Mouse (Mus musculus): Measurements from ENCODE around the gene Elane. TPM values are rescaled to one million over a fixed set of nuclear protein-coding genes. Genes with fewer than 3 reads are reported as not detected.
A peak's percentile ranks its signal among the peaks of the same experiment; 100 is the strongest.

The Elane gene
- polyA plus RNA-seq, 1 experiment from 2014 or later: not detected

DNA sequence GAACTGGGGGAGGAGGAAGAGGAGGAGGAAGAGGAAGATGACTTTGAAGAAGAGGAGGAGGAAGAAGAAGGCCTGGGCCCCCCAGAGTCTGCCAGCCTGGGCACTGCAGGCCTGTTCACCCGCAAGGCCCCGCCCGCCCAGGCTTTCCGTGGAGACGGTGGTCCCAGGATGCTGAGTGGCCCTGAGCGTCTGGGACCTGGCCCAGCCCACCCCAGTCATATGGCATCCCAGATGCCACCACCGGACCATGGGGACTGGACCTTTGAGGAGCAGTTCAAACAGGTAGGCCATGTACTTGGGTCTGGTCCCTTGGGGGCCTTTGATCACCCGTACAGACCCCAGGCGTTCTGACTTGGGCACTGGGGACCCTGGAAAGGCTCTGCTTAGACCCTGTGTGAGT is 45.8 kb downstream of the Elane start:
- ATAC-seq (replicated peaks; ENCODE audit: low FRiP score): no peak
- no peaks in the 10 kb centered on the region for H3K9me3 ChIP-seq (ENCODE audit: control insufficient read depth, low read length)
- WGBS: 84% methylated on average over 9 of the region's 9 CpGs
- H3K27me3 ChIP-seq (ENCODE audit: control insufficient read depth, insufficient read depth, low read length): no peaks in the 10 kb centered on the region
- no peak for DNase-seq (ENCODE audit: low spot score)
- no peaks in the 10 kb centered on the region for H3K36me3 ChIP-seq (ENCODE audit: control insufficient read depth, insufficient read depth, low read length)
- no peak overlapping the region for H3K27ac ChIP-seq (ENCODE audit: low read depth, low read length)
- H3K4me2 ChIP-seq (ENCODE audit: low read depth, low read length, severe bottlenecking): no peak overlapping the region
- no peak overlapping the region for H3K9ac ChIP-seq (ENCODE audit: low read length)
- no peak overlapping the region for H3K4me3 ChIP-seq (ENCODE audit: low read depth, low read length)
- peaks cover 9% of the 10 kb centered on the region for H3K4me1 ChIP-seq (replicated peaks; ENCODE audit: control insufficient read depth, insufficient read depth, low read length)

DNA sequence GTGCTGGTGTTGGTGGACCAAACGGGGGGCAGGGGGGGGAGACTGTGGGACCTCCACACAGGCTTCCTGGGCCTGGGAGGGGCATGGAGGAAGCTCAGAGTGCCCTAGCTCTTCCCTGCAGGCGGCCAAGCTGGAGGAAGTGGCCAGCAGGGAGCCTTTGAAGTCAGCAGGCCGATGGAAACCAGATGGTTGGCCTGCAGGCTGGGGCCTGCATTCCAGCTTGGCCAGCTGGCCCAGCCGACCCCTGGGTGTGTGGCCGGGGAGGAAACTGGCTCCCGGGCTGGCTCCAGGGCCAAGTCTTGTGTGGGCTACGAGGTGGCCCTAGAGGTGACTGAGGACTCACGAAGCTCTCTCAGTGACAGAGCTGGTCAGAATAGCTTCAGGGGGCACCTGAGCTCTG is 46.7 kb downstream of the Elane start:
- 32% methylated on average over 8 of the region's 8 CpGs for WGBS
- no peak for DNase-seq (ENCODE audit: low spot score)
- Histone ChIP-seq H3K27me3 (ENCODE audit: control insufficient read depth, insufficient read depth, low read length) (no peaks in the 10 kb centered on the region), H3K27ac (ENCODE audit: low read depth, low read length) (no peak overlapping the region), H3K9me3 (ENCODE audit: control insufficient read depth, low read length) (no peaks in the 10 kb centered on the region), H3K4me3 (ENCODE audit: low read depth, low read length) (no peak overlapping the region), H3K9ac (ENCODE audit: low read length) (no peak overlapping the region), H3K36me3 (ENCODE audit: control insufficient read depth, insufficient read depth, low read length) (no peaks in the 10 kb centered on the region), H3K4me1 (replicated peaks; ENCODE audit: control insufficient read depth, insufficient read depth, low read length) (peaks cover 9% of the 10 kb centered on the region), H3K4me2 (ENCODE audit: low read depth, low read length, severe bottlenecking) (no peak overlapping the region)
- no peak for ATAC-seq (replicated peaks; ENCODE audit: low FRiP score)

DNA sequence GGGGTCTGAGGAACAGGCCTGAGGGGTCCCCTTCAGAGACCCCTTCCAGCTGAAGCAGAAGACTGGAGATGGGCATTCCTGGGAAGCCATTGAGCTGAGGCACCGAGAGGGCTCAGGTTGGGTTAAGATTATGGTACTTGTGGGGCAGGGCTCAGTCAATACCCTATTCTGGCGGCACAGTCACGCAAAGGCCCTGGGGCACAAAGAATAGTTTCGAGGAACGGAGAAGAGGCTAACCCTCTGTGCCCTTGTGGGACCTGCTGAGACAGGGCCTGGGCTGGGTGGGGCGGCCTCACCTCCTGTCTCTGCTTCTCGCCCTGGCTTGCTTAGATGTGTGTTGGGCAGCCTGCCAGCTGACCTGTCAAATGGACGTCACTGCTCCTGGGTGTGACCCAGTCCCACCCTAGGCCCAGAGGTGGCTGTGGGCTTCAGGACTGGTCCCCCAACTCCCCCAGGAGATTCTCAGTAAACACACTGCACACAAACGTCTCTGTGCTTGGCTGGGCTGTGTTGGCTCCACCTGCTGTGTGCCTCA is 47.2 kb downstream of the Elane start:
- peaks cover 9% of the 10 kb centered on the region for H3K4me1 ChIP-seq (replicated peaks; ENCODE audit: control insufficient read depth, insufficient read depth, low read length)
- no peak overlapping the region for H3K4me3 ChIP-seq (ENCODE audit: low read depth, low read length)
- H3K27ac ChIP-seq (ENCODE audit: low read depth, low read length): no peak overlapping the region

DNA sequence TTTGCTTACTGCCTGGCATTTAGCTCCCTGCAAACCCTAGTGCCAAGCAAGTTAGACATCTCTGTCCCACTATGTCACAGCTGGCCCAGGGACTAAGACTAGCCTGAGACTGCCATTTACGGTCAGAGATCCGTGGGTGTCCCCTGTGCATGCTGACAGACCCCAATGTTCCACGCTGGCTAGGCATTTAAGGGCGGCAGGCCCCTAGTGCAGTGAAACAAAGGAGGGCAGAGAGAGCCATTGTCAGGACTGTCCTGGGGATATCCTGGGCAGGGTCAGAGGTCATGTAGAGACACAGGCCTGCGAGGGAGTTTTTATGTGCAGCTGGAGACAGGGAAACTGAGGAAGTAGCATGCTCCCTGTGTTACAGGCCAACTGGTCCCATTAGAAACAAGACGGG is 47.8 kb downstream of the Elane start:
- Histone ChIP-seq H3K27me3 (ENCODE audit: control insufficient read depth, insufficient read depth, low read length) (no peaks in the 10 kb centered on the region), H3K9me3 (ENCODE audit: control insufficient read depth, low read length) (no peaks in the 10 kb centered on the region), H3K9ac (ENCODE audit: low read length) (no peak overlapping the region), H3K36me3 (ENCODE audit: control insufficient read depth, insufficient read depth, low read length) (no peaks in the 10 kb centered on the region), H3K4me2 (ENCODE audit: low read depth, low read length, severe bottlenecking) (no peak overlapping the region), H3K4me3 (ENCODE audit: low read depth, low read length) (no peak overlapping the region), H3K4me1 (replicated peaks; ENCODE audit: control insufficient read depth, insufficient read depth, low read length) (peaks cover 6% of the 10 kb centered on the region), H3K27ac (ENCODE audit: low read depth, low read length) (no peak overlapping the region)
- WGBS: 40% methylated on average over 6 of the region's 6 CpGs
- DNase-seq (ENCODE audit: low spot score) (no peak), ATAC-seq (replicated peaks; ENCODE audit: low FRiP score) (no peak)

More for the DNA sequence above, 47.2 kb downstream of the Elane start:
- ATAC-seq (replicated peaks; ENCODE audit: low FRiP score): no peak
- DNase-seq (ENCODE audit: low spot score): no peak
- Histone ChIP-seq H3K9me3 (ENCODE audit: control insufficient read depth, low read length) (no peaks in the 10 kb centered on the region), H3K36me3 (ENCODE audit: control insufficient read depth, insufficient read depth, low read length) (no peaks in the 10 kb centered on the region), H3K4me2 (ENCODE audit: low read depth, low read length, severe bottlenecking) (no peak overlapping the region), H3K27me3 (ENCODE audit: control insufficient read depth, insufficient read depth, low read length) (no peaks in the 10 kb centered on the region), H3K9ac (ENCODE audit: low read length) (no peak overlapping the region)
- 74% methylated on average over 9 of the region's 9 CpGs for WGBS

DNA sequence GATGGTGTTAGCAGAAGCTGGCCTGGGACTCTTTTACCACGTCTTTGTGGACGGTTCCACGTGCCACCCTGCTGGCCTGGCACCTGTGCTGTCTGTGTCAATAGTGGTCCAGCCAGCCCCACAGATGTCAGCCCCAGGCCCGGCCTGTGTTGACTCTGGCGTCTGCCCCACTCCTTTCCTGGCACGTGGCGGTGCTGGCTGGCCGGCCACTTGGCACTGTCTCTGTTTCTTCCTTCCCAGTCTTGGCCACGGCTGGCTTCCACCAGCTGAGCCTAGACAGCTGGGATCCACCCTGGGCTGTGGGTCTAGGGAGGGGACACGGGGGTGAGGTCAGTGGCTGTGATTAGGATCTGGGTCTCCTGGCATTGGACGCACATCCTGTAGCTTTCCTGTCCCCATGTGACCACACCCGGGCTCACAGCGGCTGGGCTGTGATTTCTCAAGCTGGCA is 48.2 kb downstream of the Elane start:
- Histone ChIP-seq H3K27ac (ENCODE audit: low read depth, low read length) (no peak overlapping the region), H3K36me3 (ENCODE audit: control insufficient read depth, insufficient read depth, low read length) (no peaks in the 10 kb centered on the region), H3K9ac (ENCODE audit: low read length) (no peak overlapping the region), H3K4me3 (ENCODE audit: low read depth, low read length) (no peak overlapping the region), H3K9me3 (ENCODE audit: control insufficient read depth, low read length) (no peaks in the 10 kb centered on the region), H3K4me2 (ENCODE audit: low read depth, low read length, severe bottlenecking) (no peak overlapping the region), H3K27me3 (ENCODE audit: control insufficient read depth, insufficient read depth, low read length) (no peaks in the 10 kb centered on the region), H3K4me1 (replicated peaks; ENCODE audit: control insufficient read depth, insufficient read depth, low read length) (peaks cover 3% of the 10 kb centered on the region; the same call in 1 of the 2 replicates)
- ATAC-seq (replicated peaks; ENCODE audit: low FRiP score) (no peak), DNase-seq (ENCODE audit: low spot score) (no peak)
- WGBS: 84% methylated on average over 13 of the region's 13 CpGs

DNA sequence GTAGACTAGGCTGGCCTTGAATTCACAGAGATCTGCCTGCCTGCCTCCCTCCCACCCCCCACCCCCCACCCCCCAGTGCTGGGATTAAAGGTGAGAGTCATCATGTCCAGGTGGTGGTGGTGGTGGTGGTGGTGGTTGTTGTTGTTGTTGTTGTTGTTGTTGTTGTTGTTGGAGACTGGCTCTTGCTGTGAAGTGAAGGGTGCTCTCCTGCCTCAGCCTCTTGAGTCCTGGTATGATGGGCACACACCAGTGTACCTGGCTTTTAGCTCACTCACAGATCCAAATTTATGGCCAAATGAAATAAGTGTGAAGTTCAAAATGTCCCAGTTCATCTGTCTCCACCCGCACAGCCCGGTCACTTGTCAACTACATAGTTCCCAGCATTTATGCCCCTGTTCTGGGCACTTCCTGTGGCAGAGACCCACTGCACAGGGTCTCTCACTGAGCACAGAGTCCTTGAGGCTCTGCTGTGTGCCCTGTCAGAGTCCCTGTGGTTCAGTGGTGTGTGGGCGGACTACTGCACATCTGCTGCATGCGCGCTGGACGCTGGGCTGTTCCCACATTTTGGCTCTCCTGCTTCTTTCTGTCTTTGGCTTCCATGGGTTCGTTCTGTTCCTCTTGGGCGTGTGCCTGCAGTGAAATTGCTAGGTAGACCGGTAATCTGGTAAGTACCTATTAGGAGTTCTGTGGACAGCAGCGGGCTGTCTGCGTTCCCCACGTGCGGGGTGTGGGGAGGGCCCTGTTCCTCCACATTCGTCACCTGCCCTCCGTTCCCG is 48.9 kb downstream of the Elane start:
- Histone ChIP-seq H3K36me3 (ENCODE audit: control insufficient read depth, insufficient read depth, low read length) (no peaks in the 10 kb centered on the region), H3K4me3 (ENCODE audit: low read depth, low read length) (no peak overlapping the region), H3K27me3 (ENCODE audit: control insufficient read depth, insufficient read depth, low read length) (no peaks in the 10 kb centered on the region), H3K4me2 (ENCODE audit: low read depth, low read length, severe bottlenecking) (no peak overlapping the region), H3K9ac (ENCODE audit: low read length) (no peak overlapping the region), H3K27ac (ENCODE audit: low read depth, low read length) (no peak overlapping the region), H3K4me1 (replicated peaks; ENCODE audit: control insufficient read depth, insufficient read depth, low read length) (peaks cover 3% of the 10 kb centered on the region; the same call in 1 of the 2 replicates), H3K9me3 (ENCODE audit: control insufficient read depth, low read length) (no peaks in the 10 kb centered on the region)
- 91% methylated on average over 16 of the region's 16 CpGs for WGBS
- ATAC-seq (replicated peaks; ENCODE audit: low FRiP score) (no peak), DNase-seq (ENCODE audit: low spot score) (no peak)

DNA sequence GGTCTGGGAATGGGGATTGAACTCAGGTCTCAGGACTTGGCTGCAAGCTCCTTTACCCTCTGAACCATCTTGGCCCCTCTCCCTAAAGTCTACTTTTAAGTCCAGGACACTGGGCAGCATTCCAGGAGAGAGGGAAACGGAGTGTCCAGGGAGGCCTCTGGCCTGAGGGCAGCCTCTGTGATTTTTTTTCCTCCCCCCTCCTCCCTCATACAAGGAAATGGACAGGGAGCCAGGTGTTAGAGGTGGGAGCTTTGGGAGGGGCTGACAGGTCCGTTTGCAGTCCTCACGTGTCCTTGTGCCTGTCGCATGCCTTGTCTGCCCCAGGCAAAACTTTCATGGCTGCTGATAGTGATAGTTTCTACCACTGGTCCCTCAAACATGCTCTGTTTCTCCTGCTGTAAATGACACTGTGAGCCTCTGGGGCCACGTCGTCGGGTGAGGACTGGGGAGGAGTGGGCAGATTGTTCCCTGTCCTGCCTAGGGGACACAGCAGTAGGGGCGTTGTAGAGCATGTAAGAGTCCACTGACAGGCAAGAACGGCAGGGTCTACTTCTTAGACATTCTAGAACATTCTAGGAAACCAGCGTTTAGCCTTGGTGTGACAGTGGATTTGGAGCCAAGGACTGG is 50.4 kb downstream of the Elane start:
- Histone ChIP-seq H3K4me3 (ENCODE audit: low read depth, low read length) (no peak overlapping the region), H3K9me3 (ENCODE audit: control insufficient read depth, low read length) (no peaks in the 10 kb centered on the region), H3K9ac (ENCODE audit: low read length) (no peak overlapping the region), H3K27me3 (ENCODE audit: control insufficient read depth, insufficient read depth, low read length) (no peaks in the 10 kb centered on the region), H3K4me2 (ENCODE audit: low read depth, low read length, severe bottlenecking) (no peak overlapping the region), H3K27ac (ENCODE audit: low read depth, low read length) (peak overlapping the region; percentile 3; the same call in 1 of the 2 replicates), H3K36me3 (ENCODE audit: control insufficient read depth, insufficient read depth, low read length) (no peaks in the 10 kb centered on the region), H3K4me1 (replicated peaks; ENCODE audit: control insufficient read depth, insufficient read depth, low read length) (peaks cover 3% of the 10 kb centered on the region; the same call in 1 of the 2 replicates)
- DNase-seq (ENCODE audit: low spot score) (no peak), ATAC-seq (replicated peaks; ENCODE audit: low FRiP score) (no peak)
- 83% methylated on average over 10 of the region's 10 CpGs for WGBS

DNA sequence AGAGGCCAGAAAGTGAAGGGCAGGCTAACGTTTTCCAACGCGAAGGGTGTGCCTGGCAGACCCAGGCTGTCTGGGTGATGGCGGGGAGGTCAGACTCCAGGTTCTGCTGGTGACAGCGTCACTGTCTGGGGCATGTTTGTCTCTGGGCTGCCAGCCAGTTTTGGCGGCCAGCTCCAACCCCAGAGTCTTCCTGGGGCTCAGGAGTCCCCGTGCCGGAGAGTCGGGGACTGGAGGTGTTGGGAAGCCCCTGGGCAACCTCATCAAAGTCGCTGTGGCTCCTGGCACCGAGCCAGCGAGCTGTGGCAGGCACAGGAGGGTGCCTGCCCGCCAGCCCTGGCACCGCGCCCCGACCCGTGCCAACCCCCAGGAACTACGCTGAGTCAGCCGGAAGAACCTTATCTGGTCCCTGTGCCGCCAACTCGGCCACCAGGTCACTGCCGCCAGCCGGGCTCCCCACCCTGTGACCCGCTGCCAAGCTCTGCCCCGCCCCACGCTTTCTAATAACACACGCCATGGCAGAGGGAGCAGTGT is 50.9 kb downstream of the Elane start:
- no peak overlapping the region; the same call in 1 of the 2 replicates for H3K27ac ChIP-seq (ENCODE audit: low read depth, low read length)
- H3K9ac ChIP-seq (ENCODE audit: low read length): no peak overlapping the region
- H3K9me3 ChIP-seq (ENCODE audit: control insufficient read depth, low read length): no peaks in the 10 kb centered on the region
- H3K27me3 ChIP-seq (ENCODE audit: control insufficient read depth, insufficient read depth, low read length): no peaks in the 10 kb centered on the region
- ATAC-seq (replicated peaks; ENCODE audit: low FRiP score): no peak
- H3K4me1 ChIP-seq (replicated peaks; ENCODE audit: control insufficient read depth, insufficient read depth, low read length): peaks cover 3% of the 10 kb centered on the region; the same call in 1 of the 2 replicates
- no peaks in the 10 kb centered on the region for H3K36me3 ChIP-seq (ENCODE audit: control insufficient read depth, insufficient read depth, low read length)
- WGBS: 84% methylated on average over 27 of the region's 27 CpGs
- H3K4me2 ChIP-seq (ENCODE audit: low read depth, low read length, severe bottlenecking): no peak overlapping the region
- no peak for DNase-seq (ENCODE audit: low spot score)
- H3K4me3 ChIP-seq (ENCODE audit: low read depth, low read length): no peak overlapping the region

All from forebrain, embryonic 11.5 days (tissue).